Mouse (Mus musculus) intestine, embryonic 15.5 days (tissue): ENCODE measurements around the gene Trappc2l. TPM values are rescaled to one million over a fixed set of nuclear protein-coding genes. Genes with fewer than 3 reads are reported as not detected.

Experiments
- ATAC-seq: fragments of 200-750 bp; cut with Nextera tagmentation; 2 replicates; pipeline ENCODE4 v1.8.0; 2017; ENCODE audit warnings: moderate TSS enrichment, moderate library complexity
- H3K27ac ChIP-seq: fragments of 300-500 bp; sonication (generic); 2 replicates; pipeline ENCODE4 v1.5.1; 2015; ENCODE audit warnings: mild to moderate bottlenecking, inconsistent platforms
- H3K27me3 ChIP-seq: fragments of 300-500 bp; sonication (generic); replicated peaks from 2 replicates; pipeline ENCODE4 v1.6.1; 2015; ENCODE audit warnings: inconsistent platforms
- H3K36me3 ChIP-seq: fragments of 300-500 bp; sonication (generic); 2 replicates; pipeline ENCODE4 v1.6.1; 2015; ENCODE audit warnings: inconsistent platforms
- H3K4me1 ChIP-seq: fragments of 300-500 bp; sonication (generic); replicated peaks from 2 replicates; pipeline ENCODE4 v1.6.1; 2015; ENCODE audit warnings: inconsistent platforms
- H3K4me2 ChIP-seq: fragments of 300-500 bp; sonication (generic); replicated peaks from 2 replicates; pipeline ENCODE4 v1.6.1; 2015; ENCODE audit warnings: mild to moderate bottlenecking, inconsistent platforms
- H3K4me3 ChIP-seq: fragments of 300-500 bp; sonication (generic); replicated peaks from 2 replicates; pipeline ENCODE4 v1.5.1; 2015; ENCODE audit warnings: inconsistent platforms
- H3K9ac ChIP-seq: fragments of 300-500 bp; sonication (generic); 2 replicates; pipeline ENCODE4 v1.6.1; 2015; ENCODE audit warnings: inconsistent platforms
- H3K9me3 ChIP-seq: fragments of 300-500 bp; sonication (generic); 2 replicates; pipeline ENCODE4 v1.6.1; 2016; ENCODE audit warnings: inconsistent platforms
- WGBS: fragments of 180-500 bp; shearing (Covaris S2); methylation state at CpG from one replicate; pipeline ENCODE4 v1.1.7; 2015; 5-methylcytosine and 5-hydroxymethylcytosine counted together
- polyA plus RNA-seq: library from polyadenylated mRNA; unstranded; fragments of >200 nt; fragmentation: Nextera tagmentation; extraction: Ambion mirVana; gene quantifications from 2 replicates; pipeline ENCODE4 v1.2.1, GENCODE M21; 2015

Trappc2l gene
- polyA plus RNA-seq, 1 experiment from 2014 or later = 58.0 TPM

DNA sequence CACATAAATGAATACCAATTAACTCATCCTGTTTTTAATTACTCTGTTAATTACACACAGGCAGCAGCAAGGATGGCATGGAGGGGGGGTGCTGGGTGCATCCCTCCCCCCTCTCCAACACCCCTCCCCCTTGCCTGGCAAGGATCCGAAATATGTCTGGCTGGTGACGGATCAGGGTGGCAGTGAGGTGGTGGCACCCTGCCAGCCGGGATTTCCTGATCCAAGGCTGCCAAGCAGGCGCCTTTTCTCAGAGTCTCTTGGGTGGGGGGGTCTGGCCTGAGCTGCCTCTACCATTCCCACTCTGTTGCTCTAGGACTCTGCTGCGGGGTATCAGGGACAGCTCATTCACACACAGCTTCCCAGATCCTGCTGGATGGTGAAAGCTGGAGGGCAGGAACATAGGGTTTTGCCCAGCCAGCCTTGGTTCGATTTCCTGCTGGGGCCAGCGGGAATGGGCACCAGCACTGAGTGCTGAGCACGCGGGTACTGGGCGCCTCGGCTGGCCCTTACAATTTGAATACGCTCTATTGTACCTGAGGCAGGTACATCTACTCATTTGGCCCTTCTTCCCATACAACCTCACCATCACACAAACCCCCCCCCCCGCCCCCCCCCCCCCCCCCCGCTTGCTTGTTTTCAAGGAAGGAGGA, 54.4 kb downstream of the Trappc2l start:
- Histone ChIP-seq H3K4me3 (no peak overlapping the region), H3K36me3 (no peaks in the 10 kb centered on the region), H3K4me1 (peaks cover 47% of the 10 kb centered on the region), H3K4me2 (peak overlapping the region; percentile 22; the same call in 1 of the 2 replicates), H3K9me3 (no peaks in the 10 kb centered on the region), H3K27me3 (peaks cover 4% of the 10 kb centered on the region; the same call in 1 of the 2 replicates), H3K9ac (no peak overlapping the region), H3K27ac (peak overlapping the region; percentile 75)
- WGBS = 66% methylated on average over 12 of the region's 14 CpGs
- 0 out of 2 replicates have a peak, but pooled peaks have one; percentile 39 for ATAC-seq

Other genes with a start within 250 kb of the Trappc2l start
- 53.9 and 54.0 TPM in 2 replicates for gene Zc3h18, start 235.0 kb upstream of the Trappc2l start, polyA plus RNA-seq
- not detected in 2 replicates for gene Il17c, start 189.6 kb upstream of the Trappc2l start, polyA plus RNA-seq
- gene Cyba, start 178.7 kb upstream of the Trappc2l start, polyA plus RNA-seq = 307 and 314 TPM in 2 replicates
- 60.2 and 68.3 TPM in 2 replicates for gene Mvd, start 168.2 kb upstream of the Trappc2l start, polyA plus RNA-seq
- 0.57 and 0.86 TPM in 2 replicates for gene Snai3, start 150.9 kb upstream of the Trappc2l start, polyA plus RNA-seq
- gene Rnf166, start 135.6 kb upstream of the Trappc2l start, polyA plus RNA-seq = 29.5 and 31.5 TPM in 2 replicates
- gene Ctu2, start 135.5 kb upstream of the Trappc2l start, polyA plus RNA-seq = 43.4 and 44.6 TPM in 2 replicates
- 10.8 and 12.2 TPM in 2 replicates for gene Piezo1, start 60.3 kb upstream of the Trappc2l start, polyA plus RNA-seq
- gene Cdt1, start 43.6 kb upstream of the Trappc2l start, polyA plus RNA-seq = 40.3 and 41.8 TPM in 2 replicates
- gene Aprt, start 34.7 kb upstream of the Trappc2l start, polyA plus RNA-seq = 545 and 612 TPM in 2 replicates
- gene Galns, start 177 bp upstream of the Trappc2l start, polyA plus RNA-seq = 17.1 and 18.8 TPM in 2 replicates
- not detected in 2 replicates for gene Pabpn1l, start 11.1 kb downstream of the Trappc2l start, polyA plus RNA-seq
- 4.6 and 4.7 TPM in 2 replicates for gene Cbfa2t3, start 87.5 kb downstream of the Trappc2l start, polyA plus RNA-seq
- gene Acsf3, start 163.8 kb downstream of the Trappc2l start, polyA plus RNA-seq = 21.8 and 24.6 TPM in 2 replicates
- 0.23 and 0.49 TPM in 2 replicates for gene Cdh15, start 236.3 kb downstream of the Trappc2l start, polyA plus RNA-seq